Mouse (Mus musculus) limb, embryonic 13.5 days (tissue): ENCODE measurements around the gene Dthd1. TPM values are rescaled to one million over a fixed set of nuclear protein-coding genes. Genes with fewer than 3 reads are reported as not detected.

Experiments used
- ATAC-seq: fragments of 200-750 bp; cut with Nextera tagmentation; 2 replicates; pipeline ENCODE4 v1.8.0; 2017; ENCODE audit warnings: low read depth, moderate number of reproducible peaks, moderate TSS enrichment; ENCODE audit not compliant: low FRiP score
- H3K27ac ChIP-seq: fragments of 300-500 bp; sonication (generic); 2 replicates; pipeline ENCODE4 v1.5.1; 2015; ENCODE audit warnings: inconsistent platforms, mild to moderate bottlenecking, moderate library complexity
- H3K27me3 ChIP-seq: fragments of 300-500 bp; sonication (generic); 2 replicates; pipeline ENCODE4 v1.6.1; 2015; ENCODE audit warnings: mild to moderate bottlenecking, inconsistent platforms
- H3K36me3 ChIP-seq: fragments of 300-500 bp; sonication (generic); 2 replicates; pipeline ENCODE4 v1.6.1; 2015; ENCODE audit warnings: inconsistent platforms, mild to moderate bottlenecking, moderate library complexity
- H3K4me1 ChIP-seq: fragments of 300-500 bp; sonication (generic); 2 replicates; pipeline ENCODE4 v1.6.1; 2015; ENCODE audit warnings: inconsistent platforms
- H3K4me2 ChIP-seq: fragments of 300-500 bp; sonication (generic); replicated peaks from 2 replicates; pipeline ENCODE4 v1.6.1; 2015; ENCODE audit warnings: inconsistent platforms, mild to moderate bottlenecking, moderate library complexity
- H3K4me3 ChIP-seq: fragments of 300-500 bp; sonication (generic); 2 replicates; pipeline ENCODE4 v1.5.1; 2015; ENCODE audit warnings: moderate library complexity, mild to moderate bottlenecking, inconsistent platforms
- H3K9ac ChIP-seq: fragments of 300-500 bp; sonication (generic); 2 replicates; pipeline ENCODE4 v1.6.1; 2015; ENCODE audit warnings: mild to moderate bottlenecking, inconsistent platforms
- H3K9me3 ChIP-seq: fragments of 300-500 bp; sonication (generic); 2 replicates; pipeline ENCODE4 v1.6.1; 2016; ENCODE audit warnings: inconsistent platforms
- WGBS: fragments of 180-500 bp; shearing (Covaris S2); methylation state at CpG from one replicate; pipeline ENCODE4 v1.1.7; 2015; 5-methylcytosine and 5-hydroxymethylcytosine counted together
- polyA plus RNA-seq: library from polyadenylated mRNA; unstranded; fragments of >200 nt; fragmentation: Nextera tagmentation; extraction: Ambion mirVana; gene quantifications from 2 replicates; pipeline ENCODE4 v1.2.1, GENCODE M21; 2015

Dthd1 gene
- polyA plus RNA-seq, 1 experiment from 2014 or later: not detected

GRCm38 (mm10) chr5:62815741-62816140 lies 2.1 kb downstream of the Dthd1 start:
- Histone ChIP-seq H3K9me3 (no peaks in the 10 kb centered on the region), H3K27ac (no peak overlapping the region), H3K4me1 (no peaks in the 10 kb centered on the region), H3K27me3 (no peaks in the 10 kb centered on the region), H3K9ac (no peak overlapping the region), H3K4me3 (no peak overlapping the region), H3K4me2 (no peak overlapping the region), H3K36me3 (no peaks in the 10 kb centered on the region)
- WGBS: 78% methylated on average over 1 of the region's 1 CpGs
- ATAC-seq: no peak

- H3K4me3 ChIP-seq: no peak overlapping the region
- no peak for ATAC-seq
- WGBS: 79% methylated on average over 2 of the region's 2 CpGs
Observed at GRCm38 (mm10) chr5:62819567-62819966, 5.9 kb downstream of the Dthd1 start.

GRCm38 (mm10) chr5:62820363-62821271 lies 7.0 kb downstream of the Dthd1 start:
- Histone ChIP-seq H3K9ac (no peak overlapping the region), H3K4me3 (no peak overlapping the region), H3K27ac (no peak overlapping the region), H3K36me3 (no peaks in the 10 kb centered on the region), H3K4me1 (no peaks in the 10 kb centered on the region), H3K4me2 (no peak overlapping the region), H3K27me3 (no peaks in the 10 kb centered on the region), H3K9me3 (no peaks in the 10 kb centered on the region)
- no peak for ATAC-seq
- 75% methylated on average over 8 of the region's 8 CpGs for WGBS

More at GRCm38 (mm10) chr5:62819567-62819966, 5.9 kb downstream of the Dthd1 start:
- Histone ChIP-seq H3K9ac (no peak overlapping the region), H3K27me3 (no peaks in the 10 kb centered on the region), H3K4me2 (no peak overlapping the region), H3K4me1 (no peaks in the 10 kb centered on the region), H3K36me3 (no peaks in the 10 kb centered on the region), H3K27ac (no peak overlapping the region), H3K9me3 (no peaks in the 10 kb centered on the region)

- no peaks in the 10 kb centered on the region for H3K36me3 ChIP-seq
- H3K27ac ChIP-seq: no peak overlapping the region
- WGBS: 91% methylated on average over 3 of the region's 3 CpGs
- H3K27me3 ChIP-seq: no peaks in the 10 kb centered on the region
- no peak overlapping the region for H3K4me2 ChIP-seq
- no peak for ATAC-seq
- no peaks in the 10 kb centered on the region for H3K9me3 ChIP-seq
- no peaks in the 10 kb centered on the region for H3K4me1 ChIP-seq
- no peak overlapping the region for H3K4me3 ChIP-seq
- H3K9ac ChIP-seq: no peak overlapping the region
Observed at GRCm38 (mm10) chr5:62842955-62843730, 29.5 kb downstream of the Dthd1 start.

- Histone ChIP-seq H3K27me3 (no peaks in the 10 kb centered on the region), H3K36me3 (no peaks in the 10 kb centered on the region), H3K4me2 (no peak overlapping the region), H3K9ac (no peak overlapping the region), H3K27ac (no peak overlapping the region), H3K9me3 (no peaks in the 10 kb centered on the region), H3K4me3 (no peak overlapping the region), H3K4me1 (no peaks in the 10 kb centered on the region)
- 85% methylated on average over 6 of the region's 6 CpGs for WGBS
- ATAC-seq: no peak
Observed at GRCm38 (mm10) chr5:62846571-62847131, 33.0 kb downstream of the Dthd1 start.

- Histone ChIP-seq H3K4me1 (no peaks in the 10 kb centered on the region), H3K4me3 (no peak overlapping the region), H3K4me2 (no peak overlapping the region), H3K9ac (no peak overlapping the region), H3K36me3 (no peaks in the 10 kb centered on the region), H3K9me3 (no peaks in the 10 kb centered on the region), H3K27ac (no peak overlapping the region), H3K27me3 (no peaks in the 10 kb centered on the region)
- 66% methylated on average over 2 of the region's 2 CpGs for WGBS
- no peak for ATAC-seq
Observed at GRCm38 (mm10) chr5:62851337-62851736, 37.7 kb downstream of the Dthd1 start.

- H3K4me3 ChIP-seq: no peak overlapping the region
- H3K36me3 ChIP-seq: no peaks in the 10 kb centered on the region
- no peak overlapping the region for H3K27ac ChIP-seq
- no peaks in the 10 kb centered on the region for H3K9me3 ChIP-seq
- 82% methylated on average over 4 of the region's 4 CpGs for WGBS
- no peak for ATAC-seq
- no peaks in the 10 kb centered on the region for H3K27me3 ChIP-seq
- no peak overlapping the region for H3K9ac ChIP-seq
- H3K4me2 ChIP-seq: no peak overlapping the region
- no peaks in the 10 kb centered on the region for H3K4me1 ChIP-seq
Observed at GRCm38 (mm10) chr5:62854361-62854844, 40.8 kb downstream of the Dthd1 start.

GRCm38 (mm10) chr5:62857502-62857901 lies 43.9 kb downstream of the Dthd1 start:
- Histone ChIP-seq H3K36me3 (no peaks in the 10 kb centered on the region), H3K4me2 (no peak overlapping the region), H3K4me1 (no peaks in the 10 kb centered on the region), H3K27ac (no peak overlapping the region), H3K9me3 (no peaks in the 10 kb centered on the region), H3K27me3 (no peaks in the 10 kb centered on the region), H3K4me3 (no peak overlapping the region), H3K9ac (no peak overlapping the region)
- ATAC-seq: no peak
- WGBS: 75% methylated on average over 1 of the region's 1 CpGs

GRCm38 (mm10) chr5:62858282-62858681 lies 44.7 kb downstream of the Dthd1 start:
- Histone ChIP-seq H3K4me3 (no peak overlapping the region), H3K4me1 (no peaks in the 10 kb centered on the region), H3K9me3 (no peaks in the 10 kb centered on the region), H3K4me2 (no peak overlapping the region), H3K27me3 (no peaks in the 10 kb centered on the region), H3K27ac (no peak overlapping the region), H3K36me3 (no peaks in the 10 kb centered on the region), H3K9ac (no peak overlapping the region)
- WGBS: 79% methylated on average over 2 of the region's 2 CpGs
- no peak for ATAC-seq

GRCm38 (mm10) chr5:62864348-62864747 lies 50.7 kb downstream of the Dthd1 start:
- Histone ChIP-seq H3K4me1 (no peaks in the 10 kb centered on the region), H3K27ac (no peak overlapping the region)
- 76% methylated on average over 3 of the region's 3 CpGs for WGBS

GRCm38 (mm10) chr5:62867003-62867402 lies 53.4 kb downstream of the Dthd1 start:
- no peak for ATAC-seq
- Histone ChIP-seq H3K4me1 (no peaks in the 10 kb centered on the region), H3K9ac (no peak overlapping the region), H3K4me3 (no peak overlapping the region), H3K27me3 (no peaks in the 10 kb centered on the region), H3K36me3 (no peaks in the 10 kb centered on the region), H3K27ac (no peak overlapping the region), H3K9me3 (no peaks in the 10 kb centered on the region), H3K4me2 (no peak overlapping the region)

More at GRCm38 (mm10) chr5:62864348-62864747, 50.7 kb downstream of the Dthd1 start:
- Histone ChIP-seq H3K4me3 (no peak overlapping the region), H3K36me3 (no peaks in the 10 kb centered on the region), H3K27me3 (no peaks in the 10 kb centered on the region), H3K9me3 (no peaks in the 10 kb centered on the region), H3K9ac (no peak overlapping the region), H3K4me2 (no peak overlapping the region)
- ATAC-seq: no peak

- H3K9me3 ChIP-seq: no peaks in the 10 kb centered on the region
- no peaks in the 10 kb centered on the region for H3K36me3 ChIP-seq
- H3K4me2 ChIP-seq: no peak overlapping the region
- H3K4me3 ChIP-seq: no peak overlapping the region
- H3K4me1 ChIP-seq: no peaks in the 10 kb centered on the region
- H3K27ac ChIP-seq: no peak overlapping the region
- 59% methylated on average over 1 of the region's 1 CpGs for WGBS
- H3K9ac ChIP-seq: no peak overlapping the region
- ATAC-seq: no peak
- no peaks in the 10 kb centered on the region for H3K27me3 ChIP-seq
Observed at GRCm38 (mm10) chr5:62879530-62879929, 65.9 kb downstream of the Dthd1 start.
